Mouse (Mus musculus) urinary bladder, adult 18-20 months (tissue): Measurements from ENCODE around the gene Tmtc4.

Experiments used
- DNase-seq, 2 experiments: peaks; one replicate each; pipeline ENCODE4 v3.0.0; 2022; ENCODE audit warnings: low spot score in 2 of 2, mixed read lengths in 2 of 2

The Tmtc4 gene

GRCm38 (mm10) chr14:122983226-122984215 is at the start of gene Tmtc4:
Gene Tmtc4, minus strand, starts transcription at chr14:122984035.
- DNase-seq, result peak; percentile 85 to 97

GRCm38 (mm10) chr14:123032435-123032834 is 48.6 kb upstream of the Tmtc4 start:
- no peak for DNase-seq

GRCm38 (mm10) chr14:123027876-123028275 is 44.0 kb upstream of the Tmtc4 start:
- no peak for DNase-seq

GRCm38 (mm10) chr14:123022981-123023380 is 39.1 kb upstream of the Tmtc4 start:
- DNase-seq, result no peak

GRCm38 (mm10) chr14:123016310-123016709 is 32.5 kb upstream of the Tmtc4 start:
- no peak for DNase-seq

- no peak for DNase-seq
Observed at GRCm38 (mm10) chr14:123015687-123016086, 31.9 kb upstream of the Tmtc4 start.

GRCm38 (mm10) chr14:123009108-123010018 is 25.5 kb upstream of the Tmtc4 start:
- no peak for DNase-seq

- DNase-seq, result no peak
Observed at GRCm38 (mm10) chr14:123008672-123009071, 24.8 kb upstream of the Tmtc4 start.

GRCm38 (mm10) chr14:123003715-123004114 is 19.9 kb upstream of the Tmtc4 start:
- DNase-seq, result no peak

GRCm38 (mm10) chr14:123001391-123001790 is 17.6 kb upstream of the Tmtc4 start:
- DNase-seq, result no peak

- no peak for DNase-seq
Observed at GRCm38 (mm10) chr14:122997465-122997864, 13.6 kb upstream of the Tmtc4 start.

- DNase-seq, result no peak
Observed at GRCm38 (mm10) chr14:122993935-122994334, 10.1 kb upstream of the Tmtc4 start.

GRCm38 (mm10) chr14:122992937-122993336 is 9.1 kb upstream of the Tmtc4 start:
- no peak for DNase-seq

GRCm38 (mm10) chr14:122990521-122991052 is 6.8 kb upstream of the Tmtc4 start:
- DNase-seq, result no peak

- DNase-seq, result no peak
Observed at GRCm38 (mm10) chr14:122986404-122986803, 2.6 kb upstream of the Tmtc4 start.

- DNase-seq, result peak; percentile 62 to 69
Observed at GRCm38 (mm10) chr14:122982571-122983225, 1.1 kb downstream of the Tmtc4 start.

GRCm38 (mm10) chr14:122981831-122982485 is 1.9 kb downstream of the Tmtc4 start:
- DNase-seq, result no peak

- no peak for DNase-seq
Observed at GRCm38 (mm10) chr14:122978871-122979270, 5.0 kb downstream of the Tmtc4 start.

GRCm38 (mm10) chr14:122977797-122978140 is 6.1 kb downstream of the Tmtc4 start:
- no peak for DNase-seq

GRCm38 (mm10) chr14:122977056-122977796 is 6.6 kb downstream of the Tmtc4 start:
- DNase-seq, result no peak
